Mouse (Mus musculus) yolk sac, embryonic 10.5 days (tissue): ENCODE data around the gene Scn4a.
A peak's percentile ranks its signal among the peaks of the same experiment; 100 is the strongest.
"Not testable (repeated sequence)": the region's sequence is repeated elsewhere in the genome, so short reads cannot be mapped to it uniquely, and the experiment has no call there.

Experiments used
- DNase-seq: peaks from one replicate; pipeline ENCODE4 v3.0.0-alpha.2; 2017; ENCODE audit warnings: low spot score

The Scn4a gene

DNA sequence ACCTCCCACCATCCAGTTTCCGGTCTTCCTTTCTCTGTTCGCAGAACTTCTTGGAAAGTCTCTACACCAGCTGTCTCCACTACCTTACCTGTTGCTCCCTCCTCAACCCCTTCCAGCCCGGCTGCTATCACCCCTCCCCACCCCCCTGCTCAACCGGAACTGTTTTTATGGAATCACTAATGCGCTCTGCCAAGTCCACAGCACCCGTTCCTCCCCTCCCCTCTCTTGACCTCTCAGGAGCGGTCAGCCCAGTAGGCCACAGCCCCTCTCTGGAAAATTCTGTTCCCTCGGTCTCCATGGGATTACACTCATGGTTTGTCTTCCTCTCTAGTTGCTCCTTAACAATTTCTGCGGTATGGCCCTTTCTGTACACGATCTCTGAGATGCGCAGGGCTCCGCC lies at the start of gene Scn4a:
TSS of gene Scn4a (minus strand) at position 101 of the 400 bp plus-strand sequence.
- no peak for DNase-seq

DNA sequence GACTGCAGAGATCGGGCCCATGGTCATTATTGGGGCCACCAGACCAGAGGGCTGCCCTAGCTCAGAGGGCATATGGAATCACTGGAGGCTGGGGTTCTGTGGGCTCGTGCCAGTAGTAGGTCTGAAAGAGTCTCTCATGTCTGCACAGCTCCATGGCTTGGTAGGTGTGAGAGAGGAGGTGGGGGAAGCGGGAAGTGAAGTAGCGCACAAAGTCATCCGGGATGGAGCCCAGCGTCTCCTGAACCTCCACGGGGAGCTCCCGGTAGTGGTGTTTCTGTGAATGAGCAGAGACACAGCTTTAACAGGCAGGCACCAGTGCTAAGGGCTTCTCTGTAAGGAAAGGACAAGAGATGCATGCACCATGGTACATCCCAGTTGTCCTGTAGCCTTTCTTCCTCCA lies 45.4 kb upstream of the Scn4a start:
- DNase-seq: no peak

DNA sequence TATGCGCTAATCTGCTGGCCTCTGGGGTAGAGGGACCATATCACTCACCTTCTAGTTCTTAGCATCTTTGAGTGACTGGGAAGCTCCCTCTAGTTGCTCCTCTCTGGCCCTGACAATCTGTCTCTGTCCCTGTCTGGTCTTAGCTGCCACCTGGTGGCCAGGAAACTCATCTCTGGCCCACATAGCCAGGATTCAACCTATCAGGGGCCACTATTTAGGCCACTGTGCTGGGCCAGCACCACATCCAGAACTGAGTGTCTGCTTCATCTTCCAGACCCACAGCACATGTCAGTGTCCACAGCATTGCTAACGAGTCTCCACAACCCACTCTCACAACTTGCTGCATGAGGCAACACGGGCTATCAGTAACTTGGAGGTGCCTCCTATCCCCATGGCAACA lies 44.6 kb upstream of the Scn4a start:
- no peak for DNase-seq

DNA sequence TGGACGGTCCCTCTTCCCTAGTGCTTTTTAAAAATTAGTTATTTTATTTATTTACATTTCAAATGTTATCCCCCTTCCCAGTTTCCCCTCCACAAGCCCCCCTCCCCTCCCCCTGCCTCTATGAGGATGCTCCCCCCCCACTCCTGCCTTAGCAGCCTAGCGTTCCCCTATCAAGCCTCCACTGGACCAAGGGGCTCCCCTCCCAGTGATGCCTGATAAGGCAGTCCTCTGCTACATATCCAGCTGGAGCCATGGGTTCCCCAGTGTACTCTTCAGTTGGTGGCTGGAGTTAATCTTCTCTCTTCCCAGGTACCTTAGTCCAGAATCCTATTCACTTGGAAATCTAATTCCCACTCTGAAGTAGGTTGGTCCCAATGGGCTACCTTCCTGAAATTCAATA lies 41.0 kb upstream of the Scn4a start:
- DNase-seq: not testable (repeated sequence)

DNA sequence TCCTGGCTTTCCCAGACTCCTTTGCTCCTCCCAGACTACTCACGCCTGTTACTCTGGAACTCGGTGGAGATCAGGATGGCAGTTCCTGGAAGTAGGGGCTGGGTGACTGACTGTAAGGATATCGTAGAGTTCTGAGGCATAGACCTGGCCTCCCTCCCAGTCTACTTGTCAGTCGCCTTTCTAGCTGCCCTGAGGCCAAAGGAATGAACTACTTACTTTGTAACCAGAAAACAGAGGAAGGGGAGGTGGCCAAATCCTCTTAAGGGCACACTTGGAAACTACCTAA lies 40.2 kb upstream of the Scn4a start:
- DNase-seq: no peak

DNA sequence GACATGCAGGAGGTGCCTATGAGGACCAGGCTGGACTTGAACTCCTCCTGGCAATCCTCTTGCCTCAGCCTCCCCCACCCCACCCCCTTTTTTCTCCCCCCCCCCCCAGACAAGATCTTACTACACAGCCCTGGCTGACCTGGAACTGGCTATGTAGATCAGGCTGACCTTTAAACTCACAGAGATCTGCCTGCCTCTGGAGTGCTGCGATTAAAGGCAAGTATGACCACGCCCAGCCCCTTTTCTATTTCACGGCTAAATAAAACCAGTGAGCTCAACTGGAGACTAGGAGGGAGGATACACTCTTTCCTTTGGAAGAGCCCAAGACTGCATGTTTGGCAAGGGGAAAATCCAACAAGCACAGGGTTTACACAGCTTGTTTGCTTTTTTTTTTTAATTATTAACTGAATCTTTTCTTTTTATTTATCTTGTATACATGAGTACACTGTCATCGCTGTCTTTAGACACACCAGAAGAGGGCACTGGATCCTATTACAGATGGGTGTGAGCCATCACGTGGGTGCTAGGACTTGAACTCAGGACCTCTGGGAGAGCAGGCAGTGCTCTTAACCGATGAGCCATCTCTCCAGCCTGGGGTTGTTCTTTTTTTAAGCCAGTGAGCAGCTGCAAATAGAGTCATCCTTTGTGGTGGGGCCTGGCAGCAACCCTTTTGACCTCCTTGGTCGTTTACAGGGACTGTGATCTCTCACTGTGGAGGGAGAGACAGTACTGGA lies 39.7 kb upstream of the Scn4a start:
- DNase-seq: peak; percentile 52

DNA sequence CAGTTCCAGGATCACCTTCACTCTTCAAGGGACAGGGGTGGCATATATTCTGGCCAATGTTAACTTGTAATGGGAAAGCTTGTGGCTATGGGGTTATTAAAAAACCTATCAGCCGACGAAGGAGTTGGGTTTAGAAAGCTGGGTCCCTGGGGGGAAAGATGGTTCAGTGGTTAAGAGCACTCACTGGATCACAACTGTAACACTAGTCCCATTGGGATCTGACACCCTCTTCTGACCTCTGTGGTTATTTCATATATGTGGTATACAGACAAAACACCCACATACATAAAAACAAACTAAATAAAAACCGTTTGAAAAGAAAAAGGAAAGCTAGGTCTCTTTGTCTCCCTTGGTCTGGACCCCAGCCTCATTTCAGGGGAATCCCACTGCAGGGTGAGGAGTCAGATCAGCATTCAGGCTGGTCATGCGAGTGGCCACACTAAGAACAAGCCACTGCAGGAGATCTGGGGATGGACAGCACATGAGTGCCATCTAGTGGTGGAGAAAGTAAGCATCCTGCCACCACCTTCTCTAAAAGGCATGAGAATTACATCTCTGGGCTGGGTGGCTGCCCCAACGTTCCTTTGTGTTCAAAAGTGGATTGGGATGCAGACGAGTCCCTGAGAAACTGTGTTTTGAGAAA lies 38.6 kb upstream of the Scn4a start:
- peak; percentile 64 for DNase-seq

DNA sequence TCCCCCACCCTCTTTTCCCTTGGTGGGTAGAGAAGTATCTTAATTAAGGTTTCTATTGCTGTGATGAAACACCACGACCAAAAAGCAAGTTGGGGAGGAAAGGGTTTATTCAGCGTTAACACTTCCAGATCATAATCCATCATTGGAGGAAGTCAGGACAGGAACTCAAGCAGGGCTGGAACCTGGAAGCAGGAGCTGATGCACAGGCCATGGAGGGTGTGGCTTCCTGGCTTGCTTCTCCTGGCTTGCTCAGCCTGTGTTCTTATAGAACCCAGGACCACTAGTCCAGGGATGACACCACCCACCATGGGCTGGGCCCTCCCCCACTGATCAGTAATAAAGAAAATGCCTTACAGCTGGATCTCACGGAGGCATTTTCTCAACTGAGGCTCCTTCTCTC lies 37.7 kb upstream of the Scn4a start:
- DNase-seq: no peak

DNA sequence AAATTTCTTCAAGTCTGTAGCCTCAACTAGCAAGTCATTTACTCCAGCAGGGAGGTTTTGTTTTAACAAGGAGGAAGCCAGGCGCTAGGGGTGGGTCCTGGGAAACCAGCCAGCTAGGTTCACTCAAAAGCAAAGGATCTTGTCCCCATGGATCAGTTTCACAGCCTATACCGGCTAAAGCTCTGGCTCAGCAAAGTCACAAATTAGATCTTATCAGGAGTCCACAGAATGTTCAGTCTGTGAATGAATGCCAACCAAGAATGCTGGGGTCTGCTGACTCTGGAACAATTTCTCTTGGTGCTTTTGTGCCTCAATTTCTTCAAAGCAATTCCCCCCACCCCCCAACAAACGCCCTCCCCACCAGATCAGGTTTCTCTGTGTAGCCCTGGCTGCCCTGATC lies 36.5 kb upstream of the Scn4a start:
- no peak for DNase-seq

DNA sequence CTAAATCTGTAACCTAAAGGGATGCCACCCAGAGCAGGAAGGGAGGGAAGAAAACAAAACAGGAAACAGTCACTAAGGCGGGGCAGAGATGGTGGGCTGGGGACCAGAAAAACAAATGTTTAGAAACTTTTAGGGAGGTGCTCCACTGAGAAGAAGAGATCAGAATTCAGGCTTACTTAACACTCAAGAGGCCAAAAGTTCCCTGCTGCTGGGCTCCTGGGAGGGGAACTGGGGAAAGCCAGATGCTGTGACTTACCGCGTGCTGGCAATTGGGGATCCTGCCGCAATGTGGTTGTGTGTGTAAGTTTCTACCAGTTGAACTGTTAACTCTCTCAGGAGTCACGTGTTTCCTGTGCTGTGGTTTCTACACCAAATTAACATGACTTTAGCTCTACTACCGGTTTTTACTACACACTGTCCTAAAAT lies 34.7 kb upstream of the Scn4a start, which contains the start of gene Icam2:
TSS of gene Icam2 (minus strand) at position 285 of the 426 bp plus-strand sequence.
- no peak for DNase-seq

DNA sequence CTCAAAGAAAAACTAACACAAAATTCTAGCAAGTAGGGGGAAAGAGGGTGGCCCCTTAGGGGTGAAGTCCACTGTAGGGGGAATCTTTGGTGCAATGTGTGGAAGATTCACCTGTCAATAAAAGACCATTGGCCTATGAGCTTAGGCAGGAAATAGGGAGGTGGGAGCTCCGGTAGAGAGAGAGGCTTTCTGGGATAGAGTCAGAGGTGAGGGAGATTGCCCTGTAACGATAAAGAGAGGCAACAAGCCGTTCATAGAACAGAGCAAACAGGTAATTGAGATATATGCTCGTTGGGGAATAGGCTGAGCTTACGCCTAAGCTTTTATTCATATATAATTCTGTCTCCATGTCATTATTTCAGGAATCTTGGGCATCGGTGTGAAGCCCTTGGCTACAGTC lies 33.9 kb upstream of the Scn4a start:
- DNase-seq: no peak

DNA sequence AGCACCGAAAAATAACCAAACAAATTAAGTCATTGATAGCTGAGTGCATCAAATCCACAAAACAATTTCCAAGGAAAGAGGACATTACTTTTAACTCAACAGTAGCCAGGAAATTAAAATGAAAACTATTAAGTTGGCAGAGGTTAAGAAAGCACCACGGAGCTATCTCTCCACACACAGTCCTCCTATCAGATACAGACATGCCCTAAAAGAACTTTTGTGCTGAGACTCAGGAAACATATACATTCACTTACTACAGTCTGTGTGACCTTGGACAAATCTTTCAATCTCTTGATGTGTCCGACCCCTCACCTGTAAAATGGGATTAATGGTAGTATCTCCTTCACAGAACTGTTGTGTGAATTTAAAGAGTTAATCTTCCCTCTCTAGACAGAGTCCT lies 33.3 kb upstream of the Scn4a start:
- DNase-seq: no peak

DNA sequence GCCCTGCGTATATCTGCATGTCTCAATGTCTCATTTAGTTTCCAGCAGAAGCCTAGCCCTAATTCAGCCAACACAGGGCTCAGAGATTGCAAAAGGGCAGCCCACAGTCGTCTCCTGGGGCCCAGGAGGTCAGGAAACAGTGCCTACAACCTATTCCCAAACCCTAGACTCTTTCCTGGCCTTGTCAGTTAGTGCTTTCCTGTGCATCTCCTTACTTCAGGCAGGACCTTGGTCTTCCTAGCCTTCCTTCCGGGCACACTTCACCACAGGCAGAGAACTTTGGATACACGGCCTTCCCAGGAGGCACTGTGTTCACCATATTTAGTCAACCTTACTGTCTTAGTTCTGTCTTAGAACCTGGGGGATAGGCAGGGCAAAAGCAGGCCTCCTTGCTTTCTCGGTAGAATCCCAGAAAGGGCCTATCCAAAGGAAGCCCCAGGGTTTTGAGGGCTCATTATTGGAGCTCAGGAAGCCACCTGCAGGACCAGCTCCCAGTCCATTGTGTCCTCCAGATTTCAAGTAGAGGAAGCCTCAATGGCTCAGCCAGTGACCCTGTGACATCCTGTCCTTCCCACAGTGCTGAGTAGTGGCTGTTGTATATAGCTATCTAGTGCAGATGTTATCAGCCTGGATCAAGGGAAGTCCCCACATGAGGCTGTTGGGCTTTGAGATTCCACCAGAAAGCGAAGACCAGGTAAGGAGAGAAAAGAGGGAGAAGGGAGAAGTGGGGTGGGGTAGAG lies 30.1 kb upstream of the Scn4a start:
- no peak for DNase-seq

DNA sequence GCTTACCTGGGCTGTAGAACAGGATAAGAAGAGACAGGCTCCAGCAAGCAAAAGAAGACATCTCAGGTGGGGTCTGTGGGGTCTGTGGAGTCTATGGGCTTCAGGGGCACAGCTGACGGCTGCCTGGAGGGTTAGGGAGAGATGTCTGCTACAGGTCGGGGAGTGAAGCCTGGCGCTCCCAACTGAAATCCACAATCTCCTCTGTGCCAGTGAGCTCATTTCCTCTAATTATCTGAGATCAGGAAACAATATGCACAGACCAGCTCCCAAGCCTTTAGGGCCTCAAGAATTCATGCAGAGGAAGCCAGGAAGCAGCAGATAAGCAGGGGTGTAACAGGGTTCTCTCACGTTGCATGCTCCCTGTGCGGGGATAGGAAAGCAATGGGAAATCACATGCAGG lies 29.3 kb upstream of the Scn4a start:
- DNase-seq: no peak

DNA sequence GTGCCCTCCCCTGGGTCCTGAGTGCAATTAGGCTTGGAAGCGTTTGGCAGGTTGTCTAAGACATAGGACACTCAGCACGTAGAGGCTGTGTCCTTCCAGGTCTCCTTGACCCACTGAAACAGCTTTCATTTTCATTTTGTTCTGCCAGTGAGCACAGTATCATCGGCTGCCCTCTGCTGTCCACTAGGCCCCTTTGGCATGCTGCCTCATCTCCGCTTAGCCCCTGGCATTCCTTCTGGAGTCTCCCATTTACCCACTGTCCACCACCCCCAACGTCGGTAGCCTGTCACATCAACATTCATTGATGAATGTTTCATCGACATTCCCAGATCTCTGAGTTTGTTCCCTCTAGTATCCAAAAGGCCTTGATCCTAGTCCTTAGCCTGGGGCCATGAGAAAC lies 28.8 kb upstream of the Scn4a start:
- DNase-seq: no peak

DNA sequence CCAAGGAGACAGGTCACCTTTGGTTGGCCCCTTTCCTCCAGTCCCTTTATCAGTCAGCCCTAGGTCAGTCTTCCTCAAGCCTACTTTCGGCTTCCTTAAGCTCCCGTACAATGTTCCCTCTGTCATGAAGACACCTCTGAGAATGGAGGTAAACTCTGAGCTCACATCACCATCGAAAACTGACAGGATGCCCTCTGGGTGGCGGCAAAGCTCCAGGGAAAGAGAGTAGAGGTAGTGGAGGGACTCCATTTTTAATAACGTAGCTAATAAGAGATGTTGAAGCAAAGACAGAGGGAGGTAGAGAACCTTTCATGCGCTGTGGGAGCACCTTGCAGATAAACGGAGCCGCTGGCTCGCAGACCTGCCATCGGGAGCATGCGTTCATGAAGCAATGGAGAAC lies 27.9 kb upstream of the Scn4a start:
- DNase-seq: no peak

DNA sequence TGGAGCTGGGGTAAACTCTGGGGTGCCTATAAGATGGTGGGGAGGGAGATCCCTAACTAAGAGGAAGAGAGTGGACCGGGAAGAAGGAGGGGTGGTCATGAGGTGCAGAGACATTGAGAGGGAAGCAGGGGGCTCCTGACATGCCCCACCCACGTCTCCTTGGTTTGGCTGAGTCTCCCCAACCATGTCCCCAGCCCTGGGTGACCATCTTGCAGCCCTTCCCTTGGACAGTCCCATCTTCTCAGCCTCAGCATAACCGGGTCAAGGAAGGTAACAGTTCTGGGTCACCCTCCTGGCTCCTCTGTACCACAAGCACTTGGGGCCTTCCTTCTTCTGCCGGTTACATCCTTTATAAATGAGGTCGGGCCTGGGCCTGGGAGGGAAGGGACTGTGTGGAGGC lies 21.9 kb upstream of the Scn4a start:
- no peak for DNase-seq

DNA sequence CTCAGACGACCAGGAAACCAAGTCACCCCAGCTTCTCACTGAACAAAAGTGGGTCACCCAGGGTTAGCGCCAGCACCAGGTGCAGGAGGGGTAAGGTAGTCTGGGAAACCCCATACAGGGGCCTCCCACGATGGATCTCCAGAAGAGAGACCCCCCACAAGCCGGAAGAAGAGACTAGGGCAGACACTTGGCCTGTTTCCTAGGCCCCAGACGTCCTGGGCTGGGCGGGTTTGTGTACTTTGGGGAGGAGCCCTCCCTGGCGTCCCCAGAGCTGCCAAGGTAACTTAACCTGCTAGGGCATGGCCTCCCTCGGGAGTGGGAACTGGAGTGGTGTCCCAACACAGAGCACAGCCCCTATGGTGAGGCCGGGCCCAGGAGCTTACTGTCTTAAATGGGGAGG lies 21.5 kb upstream of the Scn4a start:
- no peak for DNase-seq

DNA sequence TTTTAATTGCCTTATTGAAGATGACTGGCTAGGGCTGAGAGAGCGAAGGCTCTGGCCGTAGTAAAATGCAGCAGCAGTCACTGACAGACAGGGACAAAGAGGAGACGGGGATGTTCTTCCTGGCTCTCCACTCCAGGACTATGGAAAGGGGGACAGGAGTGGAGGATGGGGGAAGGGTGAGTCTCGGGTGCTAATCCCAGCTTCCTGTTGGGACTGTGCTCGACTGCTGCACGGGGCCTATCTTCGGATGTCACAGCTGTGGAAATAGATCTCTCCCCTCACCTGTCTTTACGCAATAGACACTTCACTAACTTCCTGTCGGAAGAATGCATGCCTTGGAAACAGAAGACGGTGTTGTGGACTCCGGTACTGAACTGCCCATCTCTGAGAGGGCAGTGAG lies 20.9 kb upstream of the Scn4a start:
- no peak for DNase-seq

DNA sequence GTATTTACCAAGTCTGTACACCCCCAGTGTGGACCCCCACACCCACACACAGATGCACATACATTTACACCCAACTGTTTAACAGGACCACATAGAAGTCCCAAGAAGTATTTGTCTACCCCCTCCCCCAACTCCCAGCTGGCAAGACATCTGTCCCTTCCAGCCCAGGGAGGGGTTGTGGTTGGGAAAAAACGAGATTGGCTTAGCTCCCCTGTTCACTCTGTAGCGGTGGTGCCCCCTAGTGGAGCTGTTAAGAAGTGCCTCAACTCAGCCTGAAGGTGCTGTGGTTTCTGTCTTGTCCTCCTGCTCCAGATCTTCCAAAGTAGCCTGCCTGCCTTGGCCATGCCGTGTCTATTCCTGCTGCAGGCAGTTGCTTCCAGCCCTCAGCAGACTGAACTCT lies 13.2 kb upstream of the Scn4a start:
- peak; percentile 59 for DNase-seq

DNA sequence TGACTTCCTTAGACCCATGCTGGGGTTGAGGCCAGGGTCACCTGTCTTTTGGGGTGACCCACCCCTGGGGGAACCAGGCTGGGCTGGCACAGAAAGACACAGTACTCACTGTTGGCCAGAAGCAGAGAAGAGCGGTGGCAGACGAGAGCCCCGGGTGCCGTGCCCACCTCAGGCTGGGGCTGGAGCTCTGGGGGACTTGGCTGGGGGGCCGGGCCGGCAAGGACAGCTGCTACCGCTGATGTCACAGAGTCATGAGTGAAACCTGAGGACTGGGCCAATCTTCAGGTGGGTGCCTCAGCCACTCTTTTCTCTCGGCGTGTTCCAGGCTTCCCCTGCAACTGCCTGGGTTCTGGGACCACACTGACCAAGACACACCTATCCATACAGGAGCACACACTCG lies 12.3 kb upstream of the Scn4a start, which contains the start of gene Prr29:
TSS of gene Prr29 (plus strand) at position 107 of the 400 bp plus-strand sequence.
- no peak for DNase-seq

DNA sequence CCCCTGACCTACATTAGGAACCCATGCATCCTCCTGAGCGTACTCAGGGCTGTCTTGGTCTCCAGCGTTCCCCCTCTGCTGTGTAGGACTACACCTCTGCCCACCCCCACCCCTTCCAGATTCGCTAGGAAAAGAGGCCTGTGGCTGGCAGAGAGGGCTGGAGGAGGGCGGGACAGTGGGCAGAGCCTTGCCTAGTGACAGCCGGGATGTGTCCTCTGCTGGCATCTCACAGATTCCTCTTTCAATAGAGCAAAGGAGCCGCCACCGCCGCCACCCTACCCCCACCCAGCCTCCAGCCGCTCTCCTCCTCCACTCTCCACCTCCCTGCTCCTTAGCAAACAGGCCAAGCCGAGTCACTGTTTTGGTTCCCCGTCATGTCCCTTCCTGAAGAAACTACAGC lies 11.6 kb upstream of the Scn4a start:
- DNase-seq: no peak

DNA sequence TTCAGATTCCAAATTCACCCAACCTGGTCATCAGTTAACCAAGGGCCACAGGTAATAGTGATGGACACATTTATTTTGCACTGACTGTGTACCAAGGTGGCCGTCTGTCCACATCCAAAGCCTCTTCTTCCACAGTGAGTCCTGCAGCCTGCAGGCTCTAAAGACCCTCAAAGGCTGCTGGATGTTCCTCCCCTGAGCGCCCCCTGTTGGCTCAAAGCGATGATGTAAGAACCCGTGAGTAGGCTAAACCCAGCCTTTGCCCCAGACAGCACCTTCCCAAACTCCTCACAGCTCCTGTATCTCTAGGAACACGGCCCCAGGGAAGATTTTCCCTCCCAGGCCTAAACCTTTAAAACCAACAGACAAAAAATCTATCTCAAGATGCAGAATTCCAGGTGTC lies 6.3 kb upstream of the Scn4a start:
- DNase-seq: no peak
